Mouse (Mus musculus): Measurements from ENCODE around the gene Vamp9.

Gene Vamp9

DNA sequence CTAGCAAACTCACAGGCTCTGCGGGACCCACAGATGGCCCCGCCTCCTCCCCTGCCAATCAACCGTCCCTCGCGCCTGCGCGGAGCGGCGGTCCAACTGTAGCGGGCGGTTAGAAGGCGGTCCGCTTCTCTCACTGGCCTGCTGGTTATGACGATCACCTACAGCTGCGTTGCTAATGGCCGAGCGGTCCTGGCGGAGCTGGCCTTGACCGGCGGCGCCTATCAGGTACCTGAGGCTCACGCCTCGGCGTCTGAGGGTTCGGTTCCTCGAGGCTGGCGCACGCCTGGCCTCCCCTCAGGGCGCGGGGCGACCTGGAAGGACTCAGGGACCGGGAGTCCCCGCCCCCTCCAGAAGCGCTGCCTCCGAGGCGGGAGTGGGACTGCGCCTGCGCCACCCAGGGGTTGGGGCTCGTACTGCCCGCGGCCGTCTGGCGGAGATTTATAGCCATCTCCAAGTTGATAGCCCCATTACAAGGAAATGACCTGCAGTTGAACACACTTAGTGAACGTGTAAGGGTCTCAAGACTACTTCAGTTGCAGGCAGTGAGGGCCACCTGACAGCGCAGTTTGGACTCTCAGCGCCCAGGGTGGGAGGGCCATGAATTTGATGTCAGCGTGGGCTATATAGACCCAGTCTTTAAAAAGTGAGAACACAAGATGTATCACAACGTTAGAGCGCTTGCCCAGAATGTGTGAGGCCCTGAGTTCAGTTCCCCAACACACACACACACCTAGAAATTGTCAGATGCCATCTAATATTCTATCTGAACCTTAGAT lies at the start of gene Vamp9:
Gene Vamp9 (plus strand): TSS at position 74 of the 776 bp plus-strand sequence.
- DNase-seq = peak; percentile 92 to 96

GRCm38 (mm10) chr5:99857106-99857637 lies 48.9 kb upstream of the Vamp9 start:
- DNase-seq = no peak

DNA sequence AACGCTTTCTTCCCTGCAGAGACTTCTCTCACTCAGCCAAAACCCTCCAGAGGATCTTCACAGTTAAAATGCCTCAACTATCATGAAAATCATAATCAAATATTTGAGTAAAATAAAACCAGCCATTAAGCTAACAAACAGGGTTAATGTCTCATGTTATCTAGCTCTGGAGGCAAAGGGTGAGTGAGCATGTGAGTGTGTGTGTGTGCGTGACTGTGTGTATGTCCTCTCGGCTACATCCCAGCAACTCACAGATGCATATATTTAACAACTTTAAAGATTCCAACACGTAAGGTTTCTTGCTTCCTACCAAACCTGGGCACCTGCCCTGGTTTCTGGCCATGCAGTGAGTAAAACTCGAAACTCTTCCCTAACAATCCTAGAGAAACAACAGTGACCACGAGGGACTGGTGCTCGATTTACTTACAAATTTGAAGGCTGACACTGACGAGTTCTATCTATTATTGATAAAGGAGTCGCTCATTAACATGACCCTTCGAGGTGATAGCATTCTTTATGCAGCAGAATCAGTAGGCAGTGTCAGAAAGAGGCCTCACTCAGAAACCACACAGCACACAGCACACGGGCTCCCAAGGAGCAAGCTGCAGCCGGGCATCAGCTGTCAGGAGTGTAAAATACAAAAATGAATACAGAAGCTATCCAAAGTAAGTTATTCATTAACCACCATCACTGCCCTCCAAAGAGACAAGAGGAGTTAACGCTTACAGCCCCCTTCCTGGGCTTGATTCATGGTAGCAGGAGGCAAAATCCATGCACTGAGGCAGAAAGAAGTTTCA lies 46.2 kb upstream of the Vamp9 start:
- DNase-seq = no peak

DNA sequence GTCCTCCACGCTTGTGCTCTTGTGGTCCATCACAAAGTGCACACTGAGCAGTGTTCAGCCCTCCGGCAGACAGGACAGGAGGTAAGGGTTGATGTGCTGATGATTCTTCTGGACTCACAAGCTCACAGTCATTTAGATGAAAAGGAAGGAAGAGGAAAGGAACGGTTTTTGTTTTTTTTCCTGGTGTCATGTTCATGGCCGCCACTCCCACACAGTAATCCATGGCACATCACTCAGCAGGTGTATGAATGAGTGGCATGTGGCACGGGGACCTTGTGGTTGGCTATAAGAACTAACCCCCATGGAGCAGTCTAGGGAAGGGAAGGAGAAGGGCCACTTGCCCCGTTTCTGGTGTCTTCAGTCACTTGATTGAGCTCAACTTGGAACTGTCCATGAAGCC lies 44.2 kb upstream of the Vamp9 start:
- DNase-seq = no peak

- peak; percentile 37 to 42 for DNase-seq
These were observed 42.2 kb upstream of the Vamp9 start for GRCm38 (mm10) chr5:99863656-99864380.

GRCm38 (mm10) chr5:99865779-99866178 lies 40.3 kb upstream of the Vamp9 start:
- DNase-seq = no peak

DNA sequence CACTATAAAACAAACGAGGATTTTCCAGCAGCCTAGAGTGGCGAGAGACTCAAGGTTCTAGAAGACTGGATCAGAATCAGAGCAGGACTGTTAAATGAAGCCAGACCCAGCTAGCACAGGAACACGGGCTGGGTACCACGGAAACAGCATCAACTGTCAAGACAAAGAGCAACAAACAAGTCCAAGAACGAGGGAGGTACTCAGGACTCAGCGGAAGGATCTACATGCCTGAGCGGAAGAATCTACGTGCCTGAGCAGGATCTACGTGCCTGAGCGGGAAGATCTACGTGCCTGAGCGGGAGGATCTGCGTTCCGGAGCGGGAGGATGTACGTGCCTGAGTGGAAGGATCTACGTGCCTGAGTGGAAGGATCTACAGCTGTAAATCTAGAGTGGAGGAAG lies 37.8 kb upstream of the Vamp9 start:
- DNase-seq = no peak

DNA sequence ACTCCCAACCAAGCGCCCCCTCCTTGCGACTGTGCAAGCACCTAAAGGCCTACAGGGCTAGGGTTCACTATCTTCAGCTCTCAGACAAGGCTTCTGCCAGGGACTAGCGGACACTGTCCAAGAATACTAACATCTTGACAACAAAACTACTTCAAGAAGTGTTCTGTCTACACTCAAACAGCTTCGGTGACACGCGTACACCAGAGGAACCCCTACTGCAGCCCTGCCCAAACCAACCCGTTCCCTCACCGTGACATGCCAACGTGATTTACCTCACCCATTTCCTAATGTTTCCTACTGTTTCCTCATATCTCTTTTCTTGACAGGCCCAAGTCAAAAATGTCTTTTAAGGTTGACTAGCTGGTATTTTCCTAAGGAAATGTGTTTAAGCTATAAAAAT lies 37.1 kb upstream of the Vamp9 start:
- DNase-seq = no peak

DNA sequence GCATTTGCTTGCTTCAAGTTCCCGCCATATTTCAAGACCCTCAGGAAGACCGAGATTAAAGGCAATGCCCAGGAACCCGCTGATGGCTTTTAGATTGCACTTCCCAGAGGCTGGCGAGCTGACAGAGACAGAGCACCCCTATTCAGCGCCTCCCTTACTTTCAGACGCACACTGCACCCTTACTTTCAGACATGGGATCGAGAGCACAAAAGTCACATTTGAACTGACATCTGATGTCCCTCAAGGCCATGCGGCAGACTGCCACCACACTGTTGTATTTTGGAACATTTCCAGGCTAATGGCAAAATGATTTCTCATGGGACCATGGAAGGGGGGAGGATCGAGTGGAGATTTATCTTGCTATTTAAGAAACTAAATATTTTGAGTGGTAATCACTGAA lies 28.5 kb upstream of the Vamp9 start:
- DNase-seq = no peak

DNA sequence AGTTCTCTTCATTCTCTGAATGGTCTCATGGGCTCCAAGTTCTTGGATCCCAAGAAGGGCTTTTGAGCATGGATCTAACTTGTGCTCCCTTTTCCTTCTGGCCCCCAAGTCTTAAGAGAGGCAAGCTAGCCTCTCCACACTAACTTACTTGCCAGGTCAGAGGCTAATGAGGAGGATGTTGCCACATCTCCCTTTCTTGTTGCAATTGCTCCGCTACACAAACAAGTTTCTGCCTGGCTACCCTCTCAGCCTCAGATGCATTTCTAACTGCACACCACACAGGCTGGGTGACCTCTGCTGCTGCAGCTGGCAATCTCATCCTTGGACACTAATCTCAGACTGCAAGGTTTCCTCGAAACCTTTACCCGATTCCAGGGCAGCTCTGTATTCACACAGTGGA lies 23.6 kb upstream of the Vamp9 start:
- no peak for DNase-seq

DNA sequence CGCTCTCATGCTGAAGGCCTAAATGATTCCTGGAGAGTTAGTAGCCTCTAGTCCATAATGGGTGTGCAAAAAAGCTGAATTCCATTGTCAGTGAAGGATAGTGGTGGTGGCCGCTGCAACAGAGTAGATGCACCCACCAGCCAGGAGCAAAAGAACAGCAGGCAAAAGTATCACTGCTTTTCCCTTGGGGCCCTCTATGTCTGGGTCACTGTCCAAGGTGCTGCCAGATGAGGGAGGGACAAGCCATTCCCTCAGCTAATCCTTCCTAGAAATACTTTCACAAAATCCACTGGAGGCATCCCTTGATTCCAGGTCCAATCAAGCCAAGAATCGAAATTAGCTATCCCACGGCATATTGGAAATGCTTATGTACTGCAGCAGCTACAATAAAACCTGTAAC lies 22.0 kb upstream of the Vamp9 start:
- DNase-seq = no peak

DNA sequence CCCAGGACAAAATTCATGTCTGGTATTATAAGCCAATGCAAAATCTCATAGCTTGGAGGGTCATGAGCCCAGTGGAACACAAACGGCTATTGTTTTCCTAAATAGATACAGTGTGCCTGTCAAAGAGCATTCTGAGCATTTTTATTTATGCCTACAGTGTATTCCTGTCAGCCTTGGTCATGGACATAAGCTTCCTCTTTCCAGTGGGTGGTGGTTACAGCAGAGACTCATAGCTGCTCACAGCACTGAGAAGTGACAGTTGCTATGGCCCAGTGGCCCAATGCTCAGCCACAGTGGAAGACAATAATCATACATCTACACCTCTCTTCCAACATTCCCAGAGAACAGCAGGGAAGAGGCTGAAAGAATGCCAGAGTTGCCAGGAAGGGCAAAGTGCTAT lies 18.9 kb upstream of the Vamp9 start:
- DNase-seq = no peak

- peak; percentile 64 to 65 for DNase-seq
These were observed 14.3 kb upstream of the Vamp9 start for GRCm38 (mm10) chr5:99891516-99892441.

DNA sequence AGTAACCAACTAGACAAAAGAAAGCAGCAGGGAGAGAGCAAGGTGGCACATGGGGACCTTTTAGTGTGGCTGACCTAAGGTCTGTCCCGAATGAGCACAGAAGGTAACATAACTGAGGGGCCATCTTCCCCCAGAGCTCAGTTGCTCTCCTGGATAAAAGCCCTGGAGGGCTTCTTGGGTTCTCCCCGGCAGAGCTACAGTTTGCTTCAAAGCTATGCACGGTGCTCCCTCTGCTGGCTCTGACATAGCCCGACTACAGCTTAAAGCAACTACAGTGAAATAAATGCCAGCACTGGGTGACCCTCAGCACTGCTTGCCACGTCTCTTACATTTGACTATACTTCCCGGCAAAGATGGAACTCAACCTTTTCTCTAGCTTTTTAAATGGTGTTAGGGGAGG lies 6.0 kb upstream of the Vamp9 start:
- DNase-seq = peak; percentile 44 to 54

DNA sequence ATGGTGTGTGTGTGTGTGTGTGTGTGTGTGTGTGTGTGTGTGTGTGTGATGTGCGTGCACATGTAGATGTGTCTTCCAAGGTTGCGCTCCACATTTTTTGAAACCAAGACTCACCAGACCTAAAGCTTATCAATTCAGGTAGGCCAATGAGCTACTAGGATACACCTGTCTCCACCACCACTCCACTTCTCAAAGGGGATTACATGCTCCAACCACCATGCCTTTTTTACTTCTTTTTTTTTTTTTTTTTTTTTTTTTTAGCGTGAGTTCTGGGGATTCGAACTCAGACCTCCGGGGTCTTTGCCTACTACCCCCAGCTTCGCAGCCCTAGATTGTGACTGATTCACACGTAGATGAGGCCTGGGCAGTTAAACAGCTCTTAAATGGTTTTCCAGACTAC lies 323 bp upstream of the Vamp9 start:
- DNase-seq = peak in 1 of 2 experiments; percentile 9

GRCm38 (mm10) chr5:99915494-99915893 lies 9.4 kb downstream of the Vamp9 start:
- DNase-seq = no peak

GRCm38 (mm10) chr5:99922033-99922432 lies 16.0 kb downstream of the Vamp9 start:
- no peak for DNase-seq

- DNase-seq = peak; percentile 11 to 22
These were observed 21.9 kb downstream of the Vamp9 start for GRCm38 (mm10) chr5:99927951-99928350.

- DNase-seq = no peak
These were observed 25.9 kb downstream of the Vamp9 start for GRCm38 (mm10) chr5:99931910-99932309.

DNA sequence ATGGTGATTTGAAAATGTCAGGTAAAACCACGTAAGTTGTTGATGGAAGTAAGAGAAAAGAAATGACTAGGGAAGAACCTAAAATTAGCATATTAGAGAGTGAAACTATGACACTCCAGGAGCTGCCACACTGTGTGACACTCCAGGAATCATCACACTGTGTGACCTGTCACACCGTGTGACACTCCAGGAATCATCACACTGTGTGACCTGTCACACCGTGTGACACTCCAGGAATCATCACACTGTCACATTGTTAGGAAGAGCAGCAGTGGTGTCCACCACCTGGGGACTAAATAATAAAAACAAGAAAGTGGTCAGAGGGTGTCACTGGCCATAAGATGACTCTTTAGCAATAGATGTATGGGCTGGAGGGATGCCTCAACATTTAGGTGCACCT lies 33.4 kb downstream of the Vamp9 start:
- DNase-seq = no peak

- DNase-seq = no peak
These were observed 35.2 kb downstream of the Vamp9 start for GRCm38 (mm10) chr5:99941273-99941672.
